Mouse (Mus musculus) heart, adult 8-10 months (tissue): ENCODE results near the gene Sprr2a1. TPM values are rescaled to one million over a fixed set of nuclear protein-coding genes. Genes with fewer than 3 reads are reported as not detected.
"Not testable (repeated sequence)": the region's sequence is repeated elsewhere in the genome, so short reads cannot be mapped to it uniquely, and the experiment has no call there.

Experiments used
- DNase-seq: peaks from one replicate; pipeline ENCODE4 v3.0.0; 2022; ENCODE audit warnings: low spot score
- total RNA-seq, 4 experiments: library from RNA; stranded (reverse); gene quantifications; 2 replicates each; pipeline ENCODE4 v1.2.4; 2022

The Sprr2a1 gene
- not detected for total RNA-seq

DNA sequence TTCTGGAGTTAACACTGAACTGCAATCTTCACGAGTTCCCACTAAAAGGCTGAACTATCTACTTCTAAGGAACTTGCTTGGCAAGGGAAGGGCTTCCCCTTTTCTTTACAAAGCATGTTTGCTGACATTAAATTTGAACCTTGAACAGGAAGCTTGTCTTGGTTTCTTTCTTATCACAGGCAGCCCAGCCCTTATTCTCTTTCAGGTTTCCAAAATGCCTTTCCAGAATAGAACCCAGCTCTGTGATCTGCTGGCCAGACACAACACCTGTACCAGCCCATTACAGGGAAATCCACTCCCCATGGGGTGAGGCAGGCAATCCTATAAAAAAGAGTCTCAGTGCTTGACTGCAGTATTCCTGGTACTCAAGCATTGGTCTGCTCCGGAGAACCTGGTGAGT, at the start of gene Sprr2a1, which contains the start of gene Sprr2a2:
TSS of gene Sprr2a1 (plus strand) at position 231 of the 400 bp plus-strand sequence.
TSS of gene Sprr2a2 (plus strand) at position 352 of the 400 bp plus-strand sequence.
- not testable (repeated sequence) for DNase-seq

DNA sequence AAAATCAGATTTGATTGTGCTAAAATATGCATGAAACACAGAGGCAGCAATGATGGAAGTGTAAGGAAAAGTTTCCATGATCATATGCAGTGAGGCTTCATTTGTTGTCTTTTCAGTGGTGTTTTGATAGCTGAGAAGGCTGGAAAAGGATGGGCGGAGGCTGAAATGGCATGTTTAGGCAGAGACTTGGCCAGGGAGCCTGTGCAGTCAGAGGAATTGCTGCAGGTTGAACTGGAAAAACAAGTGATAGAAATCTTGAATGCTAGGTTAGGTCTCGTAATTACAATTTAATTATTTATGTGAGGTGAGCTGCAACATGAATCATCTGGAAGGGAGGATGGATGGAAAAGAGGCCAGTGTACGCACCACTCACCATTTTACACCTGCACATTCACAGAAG, 45.8 kb upstream of the Sprr2a1 start:
- no peak for DNase-seq

DNA sequence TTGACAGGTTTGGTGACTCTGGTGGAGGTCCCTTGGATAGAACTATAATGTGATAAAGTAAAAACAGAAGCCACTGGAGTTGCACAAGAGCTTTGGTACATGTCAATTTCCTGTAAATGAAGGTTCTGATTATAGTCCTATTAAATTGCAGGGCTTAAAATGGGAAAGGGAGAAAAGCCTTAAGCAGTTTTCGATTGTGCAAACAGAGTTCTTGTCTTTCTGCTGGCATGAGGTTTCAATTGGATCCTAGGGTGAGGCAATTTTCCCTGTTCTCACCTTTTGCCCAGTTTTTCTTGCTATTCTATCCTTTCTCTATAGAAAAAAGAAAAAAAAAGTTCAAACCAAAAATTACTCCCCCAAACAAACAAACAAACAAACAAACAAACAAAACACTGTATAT, 38.7 kb upstream of the Sprr2a1 start:
- no peak for DNase-seq

DNA sequence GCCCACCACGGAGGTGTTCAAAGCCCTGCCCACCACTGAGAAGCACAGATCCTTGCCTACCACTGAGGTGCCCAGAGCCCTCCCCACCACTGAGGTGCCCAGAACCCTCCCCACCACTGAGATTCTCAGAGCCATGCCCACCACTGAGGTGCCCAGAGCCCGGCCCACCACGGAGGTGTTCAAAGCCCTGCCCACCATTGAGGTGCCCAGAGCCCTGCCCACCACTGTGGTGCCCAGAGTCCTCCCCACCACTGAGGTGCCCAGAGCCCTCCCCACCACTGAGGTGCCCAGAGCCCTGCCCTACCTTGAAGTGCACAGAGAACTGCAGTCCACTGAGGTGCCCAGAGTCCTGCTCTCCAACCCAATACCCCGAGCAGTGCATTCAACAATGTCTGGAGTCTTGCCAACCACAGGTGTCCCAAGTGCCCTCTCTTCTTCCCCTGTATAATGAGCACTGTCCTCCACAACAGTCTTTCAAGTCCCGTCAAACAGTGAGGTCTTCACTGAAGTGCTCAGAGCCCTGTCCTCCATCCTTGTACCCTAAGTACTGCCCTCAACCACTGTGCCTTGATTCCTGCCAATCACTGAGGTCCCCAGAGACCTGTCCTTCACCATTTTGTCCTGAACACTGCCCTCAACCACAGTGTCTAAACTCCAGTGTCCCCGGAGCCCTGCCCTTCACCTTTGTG, 19.9 kb upstream of the Sprr2a1 start:
- DNase-seq = no peak

DNA sequence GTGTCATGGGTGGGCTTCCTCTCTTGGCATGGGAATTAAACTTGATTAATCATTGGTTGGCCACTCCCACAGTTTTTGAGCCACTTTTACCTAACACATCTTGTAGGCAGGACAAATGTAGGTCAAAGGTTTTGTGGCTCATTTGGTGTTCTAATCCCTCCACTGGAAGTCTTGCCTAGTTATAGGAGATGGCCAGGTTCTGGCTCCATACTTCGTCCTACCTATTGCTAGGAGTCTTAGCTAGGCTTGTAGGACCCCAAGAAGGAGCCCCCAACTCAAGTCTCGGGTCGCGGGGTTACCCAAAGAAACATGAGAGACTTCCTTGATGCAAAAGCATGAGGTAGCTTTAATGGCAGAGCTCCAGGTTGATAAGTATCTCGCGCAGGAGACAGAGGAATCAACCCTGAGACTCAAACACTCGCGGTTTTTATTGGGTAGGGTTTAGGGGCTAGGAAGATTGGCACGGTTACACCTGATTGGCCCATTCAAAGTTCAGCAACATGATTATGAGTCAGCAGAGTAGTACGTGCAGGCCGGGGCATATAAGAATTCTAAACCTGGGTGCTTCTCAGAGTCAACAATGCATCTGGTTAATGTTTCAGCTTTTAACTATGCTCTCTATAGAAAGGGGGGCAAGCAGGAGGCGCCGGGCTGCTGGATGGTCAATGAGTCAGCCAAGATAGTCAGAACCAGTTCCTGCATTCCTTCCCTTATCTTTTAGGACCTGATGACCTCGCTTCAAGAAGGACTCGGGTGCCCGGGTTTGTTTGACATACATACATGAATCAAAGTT, 4.3 kb upstream of the Sprr2a1 start:
- not testable (repeated sequence) for DNase-seq

DNA sequence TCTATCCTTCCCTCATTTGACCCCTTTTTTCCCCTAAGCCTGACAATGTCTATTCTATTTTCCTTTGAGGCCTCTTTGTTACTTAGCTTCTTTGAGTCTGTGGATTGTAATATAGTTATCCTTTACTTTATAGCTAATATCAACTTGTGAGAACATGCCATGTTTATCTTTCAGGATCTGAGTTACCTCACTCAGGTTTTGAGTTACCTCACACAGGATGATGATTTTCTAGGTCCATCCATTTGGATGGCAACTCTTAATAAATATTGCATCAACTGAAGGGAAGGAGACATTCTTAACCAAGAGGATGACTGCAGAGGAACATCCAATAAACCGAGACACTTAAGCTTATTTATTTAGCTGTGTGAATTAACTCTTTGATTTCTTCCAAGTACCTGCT, 3.5 kb upstream of the Sprr2a1 start:
- not testable (repeated sequence) for DNase-seq

DNA sequence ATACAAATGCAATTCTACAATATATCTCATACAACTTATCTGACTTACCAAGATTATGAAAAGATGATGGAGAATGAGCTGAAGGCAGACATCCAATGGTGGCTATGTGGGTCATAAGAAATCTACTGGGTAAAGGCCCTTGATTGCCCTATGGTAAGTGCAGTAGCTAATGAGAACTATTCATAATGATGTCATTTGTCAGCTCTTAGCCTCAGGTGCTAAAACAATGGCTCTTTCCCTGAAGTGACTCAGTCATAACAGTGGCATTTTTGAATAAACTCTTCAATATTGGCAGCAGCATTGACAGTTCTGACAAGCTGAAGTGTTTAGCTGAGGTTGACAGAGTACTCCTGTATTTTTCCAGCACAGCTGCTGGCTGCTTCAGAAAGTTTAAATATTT, 1.9 kb upstream of the Sprr2a1 start:
- not testable (repeated sequence) for DNase-seq

DNA sequence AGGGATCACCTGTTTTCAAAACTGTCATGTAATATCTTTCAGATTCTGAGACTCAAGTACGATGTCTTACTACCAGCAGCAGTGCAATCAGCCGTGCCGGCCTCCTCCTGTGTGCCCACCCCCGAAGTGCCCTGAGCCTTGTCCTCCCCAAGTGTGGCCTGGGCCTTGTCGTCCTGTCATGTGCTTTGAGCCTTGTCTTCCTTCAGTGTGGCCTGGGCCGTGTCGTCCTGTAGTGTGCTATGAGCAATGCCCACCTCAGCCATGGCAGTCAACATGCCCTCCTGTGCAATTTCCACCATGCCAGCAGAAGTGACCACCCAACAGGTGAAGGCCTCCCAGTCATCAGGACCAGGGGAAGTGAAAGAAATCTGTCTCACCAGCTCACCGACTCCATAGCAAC, 3.4 kb downstream of the Sprr2a1 start:
- not testable (repeated sequence) for DNase-seq

DNA sequence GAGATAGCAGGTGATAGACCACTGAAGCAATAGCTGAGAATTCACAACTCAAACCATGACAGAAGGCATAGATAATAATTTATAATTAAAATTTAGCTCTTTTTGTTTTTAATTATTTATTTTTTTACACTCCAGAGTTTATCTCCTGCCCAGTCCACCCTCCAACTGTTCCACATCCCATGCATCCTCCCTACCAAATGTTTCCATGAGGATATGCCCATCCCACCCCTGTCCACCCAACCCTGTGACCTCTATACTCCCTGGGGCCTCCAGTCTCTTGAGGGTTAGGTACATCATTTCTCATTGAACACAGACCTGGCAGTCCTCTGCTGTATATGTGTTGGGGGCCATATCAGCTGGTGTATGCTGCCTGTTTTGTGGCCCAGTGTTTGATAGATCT, 8.1 kb downstream of the Sprr2a1 start:
- DNase-seq = not testable (repeated sequence)

DNA sequence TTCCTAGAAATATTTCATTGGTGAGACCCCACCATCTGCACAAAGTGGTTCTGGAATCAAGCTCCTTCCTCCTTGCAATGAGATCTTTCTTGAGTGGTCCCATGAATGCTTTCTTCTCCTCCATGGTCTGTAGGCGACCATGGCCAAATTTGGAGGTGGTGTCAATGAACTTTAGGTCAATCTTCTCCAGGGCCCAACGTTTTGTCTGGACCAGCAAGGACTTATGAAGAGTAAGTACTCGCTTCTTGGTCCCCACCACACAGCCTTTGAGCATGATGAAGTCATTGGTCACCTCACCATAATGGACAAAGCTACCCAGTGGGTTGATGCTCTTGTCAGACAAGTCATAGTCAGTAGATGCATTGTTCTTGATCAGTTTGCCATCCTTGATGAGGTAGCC, 11.8 kb downstream of the Sprr2a1 start:
- not testable (repeated sequence) for DNase-seq

DNA sequence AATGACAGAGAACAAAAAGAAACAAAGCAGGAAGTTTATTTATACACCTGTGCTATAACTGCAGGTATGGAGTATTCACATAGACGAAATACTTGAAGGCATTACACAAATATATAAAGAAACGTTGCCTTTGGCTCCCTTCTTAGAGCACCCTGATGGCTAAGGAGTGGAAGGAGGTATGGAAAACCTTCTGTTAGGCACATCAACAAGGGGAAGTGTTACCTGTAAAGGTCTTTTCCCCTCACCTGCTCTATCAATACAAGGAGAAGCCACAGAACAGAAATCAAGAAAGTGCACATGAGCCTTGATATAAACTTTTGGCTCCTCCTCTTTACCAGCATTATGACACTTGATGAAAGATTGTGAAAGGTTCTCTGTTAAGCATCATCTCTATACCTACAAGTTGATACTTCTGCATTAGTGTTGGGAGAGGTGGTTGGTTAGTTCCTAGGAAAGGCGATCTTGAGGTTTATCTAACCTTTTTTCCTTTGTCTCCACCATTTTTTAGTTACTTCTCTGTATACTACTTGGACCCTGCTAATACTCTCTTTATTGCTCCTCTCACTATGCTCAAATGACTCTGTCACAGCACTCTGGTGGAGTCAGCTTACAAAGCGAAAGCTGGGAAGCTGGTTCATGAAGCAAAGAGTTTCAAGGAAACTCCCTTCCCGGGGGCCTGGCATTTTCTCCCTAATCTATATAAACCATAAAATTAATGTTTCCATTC, 21.0 kb downstream of the Sprr2a1 start:
- not testable (repeated sequence) for DNase-seq

DNA sequence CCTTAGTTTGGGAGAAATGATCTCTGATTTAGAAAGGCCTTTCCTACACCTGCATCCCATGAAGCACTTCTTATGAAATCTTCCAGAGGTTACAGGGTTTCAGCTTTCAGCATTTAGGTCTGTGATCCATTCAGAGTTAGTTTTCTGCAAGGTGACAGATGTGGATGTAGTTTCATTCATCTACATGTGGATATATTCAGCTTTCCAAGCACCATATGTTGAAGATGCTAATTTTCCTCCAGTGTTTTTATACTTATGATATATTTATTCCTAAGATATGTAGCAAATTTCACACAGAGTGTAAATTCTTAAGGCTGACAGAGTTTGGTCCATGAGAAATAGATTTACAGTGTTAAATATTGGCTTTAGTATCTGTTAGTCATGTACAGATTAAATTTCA, 23.1 kb downstream of the Sprr2a1 start:
- not testable (repeated sequence) for DNase-seq

DNA sequence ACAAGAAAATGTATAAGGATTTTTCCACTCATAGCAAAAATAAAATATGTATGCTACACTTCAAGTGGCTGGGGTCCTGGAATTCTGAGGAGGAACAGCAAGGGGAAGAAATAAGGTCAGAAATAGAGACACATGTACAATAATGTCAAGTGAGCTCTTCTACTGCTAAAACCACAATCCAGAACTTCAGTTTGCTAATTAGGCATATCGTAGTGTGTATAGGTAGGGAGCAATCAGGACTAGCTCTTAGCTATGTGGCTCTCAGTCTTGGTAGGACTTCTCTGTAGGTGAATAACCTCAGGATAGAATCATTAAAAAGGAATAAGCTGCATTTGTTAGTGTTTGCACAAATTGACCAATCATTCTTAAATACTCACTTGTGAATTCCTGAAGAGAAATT, 23.6 kb downstream of the Sprr2a1 start:
- not testable (repeated sequence) for DNase-seq

DNA sequence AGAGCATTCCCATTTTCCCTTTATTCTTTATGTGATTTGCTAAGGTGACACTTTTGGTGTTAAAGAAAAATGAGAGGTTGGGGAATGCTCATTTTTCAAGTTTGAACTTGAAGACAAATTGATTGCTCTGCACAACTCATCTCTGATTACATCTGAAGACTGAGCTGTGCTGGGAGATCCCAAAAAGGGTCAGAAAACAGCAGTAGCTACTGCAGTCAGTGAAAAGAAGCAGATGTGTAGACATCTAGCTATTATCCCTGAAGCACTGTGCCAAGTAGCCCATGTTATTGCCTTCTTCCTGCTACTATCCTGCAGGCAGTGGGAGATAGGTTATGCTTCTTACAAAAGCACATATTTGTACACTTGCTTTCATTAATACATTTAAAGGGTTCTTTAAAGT, 29.2 kb downstream of the Sprr2a1 start:
- DNase-seq = not testable (repeated sequence)

DNA sequence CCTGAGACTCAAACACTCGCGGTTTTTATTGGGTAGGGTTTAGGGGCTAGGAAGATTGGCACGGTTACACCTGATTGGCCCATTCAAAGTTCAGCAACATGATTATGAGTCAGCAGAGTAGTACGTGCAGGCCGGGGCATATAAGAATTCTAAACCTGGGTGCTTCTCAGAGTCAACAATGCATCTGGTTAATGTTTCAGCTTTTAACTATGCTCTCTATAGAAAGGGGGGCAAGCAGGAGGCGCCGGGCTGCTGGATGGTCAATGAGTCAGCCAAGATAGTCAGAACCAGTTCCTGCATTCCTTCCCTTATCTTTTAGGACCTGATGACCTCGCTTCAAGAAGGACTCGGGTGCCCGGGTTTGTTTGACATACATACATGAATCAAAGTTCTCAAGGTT, 30.6 kb downstream of the Sprr2a1 start:
- DNase-seq = not testable (repeated sequence)

DNA sequence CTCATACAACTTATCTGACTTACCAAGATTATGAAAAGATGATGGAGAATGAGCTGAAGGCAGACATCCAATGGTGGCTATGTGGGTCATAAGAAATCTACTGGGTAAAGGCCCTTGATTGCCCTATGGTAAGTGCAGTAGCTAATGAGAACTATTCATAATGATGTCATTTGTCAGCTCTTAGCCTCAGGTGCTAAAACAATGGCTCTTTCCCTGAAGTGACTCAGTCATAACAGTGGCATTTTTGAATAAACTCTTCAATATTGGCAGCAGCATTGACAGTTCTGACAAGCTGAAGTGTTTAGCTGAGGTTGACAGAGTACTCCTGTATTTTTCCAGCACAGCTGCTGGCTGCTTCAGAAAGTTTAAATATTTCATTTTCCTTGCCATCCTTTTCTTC, 32.9 kb downstream of the Sprr2a1 start:
- not testable (repeated sequence) for DNase-seq

DNA sequence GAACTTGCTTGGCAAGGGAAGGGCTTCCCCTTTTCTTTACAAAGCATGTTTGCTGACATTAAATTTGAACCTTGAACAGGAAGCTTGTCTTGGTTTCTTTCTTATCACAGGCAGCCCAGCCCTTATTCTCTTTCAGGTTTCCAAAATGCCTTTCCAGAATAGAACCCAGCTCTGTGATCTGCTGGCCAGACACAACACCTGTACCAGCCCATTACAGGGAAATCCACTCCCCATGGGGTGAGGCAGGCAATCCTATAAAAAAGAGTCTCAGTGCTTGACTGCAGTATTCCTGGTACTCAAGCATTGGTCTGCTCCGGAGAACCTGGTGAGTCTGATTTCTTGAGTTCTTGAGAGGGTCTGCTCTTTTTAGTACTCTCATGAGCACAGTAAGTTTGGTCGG, 34.9 kb downstream of the Sprr2a1 start:
- not testable (repeated sequence) for DNase-seq

DNA sequence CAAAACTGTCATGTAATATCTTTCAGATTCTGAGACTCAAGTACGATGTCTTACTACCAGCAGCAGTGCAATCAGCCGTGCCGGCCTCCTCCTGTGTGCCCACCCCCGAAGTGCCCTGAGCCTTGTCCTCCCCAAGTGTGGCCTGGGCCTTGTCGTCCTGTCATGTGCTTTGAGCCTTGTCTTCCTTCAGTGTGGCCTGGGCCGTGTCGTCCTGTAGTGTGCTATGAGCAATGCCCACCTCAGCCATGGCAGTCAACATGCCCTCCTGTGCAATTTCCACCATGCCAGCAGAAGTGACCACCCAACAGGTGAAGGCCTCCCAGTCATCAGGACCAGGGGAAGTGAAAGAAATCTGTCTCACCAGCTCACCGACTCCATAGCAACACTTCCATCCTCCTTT, 38.3 kb downstream of the Sprr2a1 start:
- DNase-seq = not testable (repeated sequence)

DNA sequence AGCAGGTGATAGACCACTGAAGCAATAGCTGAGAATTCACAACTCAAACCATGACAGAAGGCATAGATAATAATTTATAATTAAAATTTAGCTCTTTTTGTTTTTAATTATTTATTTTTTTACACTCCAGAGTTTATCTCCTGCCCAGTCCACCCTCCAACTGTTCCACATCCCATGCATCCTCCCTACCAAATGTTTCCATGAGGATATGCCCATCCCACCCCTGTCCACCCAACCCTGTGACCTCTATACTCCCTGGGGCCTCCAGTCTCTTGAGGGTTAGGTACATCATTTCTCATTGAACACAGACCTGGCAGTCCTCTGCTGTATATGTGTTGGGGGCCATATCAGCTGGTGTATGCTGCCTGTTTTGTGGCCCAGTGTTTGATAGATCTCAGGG, 42.9 kb downstream of the Sprr2a1 start:
- not testable (repeated sequence) for DNase-seq

DNA sequence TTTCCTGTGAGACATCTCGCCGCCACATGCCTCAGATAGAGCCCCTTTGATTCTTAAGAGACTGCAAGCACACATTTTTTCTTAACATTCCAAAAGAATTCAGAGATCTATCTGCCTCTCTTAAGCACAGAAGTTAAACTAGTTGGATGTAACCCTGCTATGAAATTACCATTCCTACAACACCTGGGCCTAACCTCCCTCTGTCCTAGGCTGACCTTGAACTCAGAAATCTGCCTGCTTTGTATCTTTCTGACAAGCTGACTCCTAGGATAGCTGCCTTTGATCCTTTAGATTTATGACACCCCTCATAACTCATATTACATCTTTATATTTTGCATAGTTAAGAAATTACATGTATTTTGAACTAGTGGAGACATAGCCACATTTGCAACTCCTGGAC, 47.9 kb downstream of the Sprr2a1 start:
- not testable (repeated sequence) for DNase-seq
